Mouse (Mus musculus) midbrain, embryonic 14.5 days (tissue): ENCODE measurements around the gene Poglut1. TPM values are rescaled to one million over a fixed set of nuclear protein-coding genes. Genes with fewer than 3 reads are reported as not detected.

ENCODE experiments used
- ATAC-seq: fragments of 200-750 bp; cut with Nextera tagmentation; 2 replicates; pipeline ENCODE4 v1.8.0; 2017; ENCODE audit warnings: moderate number of reproducible peaks, moderate library complexity; ENCODE audit not compliant: low FRiP score, low TSS enrichment
- DNase-seq: peaks from one replicate; pipeline ENCODE4 v3.0.0-alpha.2; 2015
- H3K27ac ChIP-seq: fragments of 300-500 bp; sonication (generic); replicated peaks from 2 replicates; pipeline ENCODE4 v1.5.1; 2014; ENCODE audit warnings: mild to moderate bottlenecking, low read depth, low read length, moderate library complexity
- H3K27me3 ChIP-seq: fragments of 300-500 bp; sonication (generic); 2 replicates; pipeline ENCODE4 v1.6.1; 2014; ENCODE audit warnings: low read length, control low read depth, mixed read lengths; ENCODE audit not compliant: control insufficient read depth, insufficient read depth
- H3K36me3 ChIP-seq: fragments of 300-500 bp; sonication (generic); 2 replicates; pipeline ENCODE4 v1.6.1; 2014; ENCODE audit warnings: low read length, control low read depth; ENCODE audit not compliant: control insufficient read depth, insufficient read depth
- H3K4me1 ChIP-seq: fragments of 300-500 bp; sonication (generic); 2 replicates; pipeline ENCODE4 v1.6.1; 2014; ENCODE audit warnings: mild to moderate bottlenecking, antibody characterized with exemption, low read length, control low read depth; ENCODE audit not compliant: control insufficient read depth, insufficient read depth
- H3K4me2 ChIP-seq: fragments of 300-500 bp; sonication (generic); 2 replicates; pipeline ENCODE4 v1.6.1; 2014; ENCODE audit warnings: mild to moderate bottlenecking, low read length, moderate library complexity
- H3K4me3 ChIP-seq: fragments of 300-500 bp; sonication (generic); replicated peaks from 2 replicates; pipeline ENCODE4 v1.5.1; 2014; ENCODE audit warnings: low read depth, low read length
- H3K9ac ChIP-seq: fragments of 300-500 bp; sonication (generic); replicated peaks from 2 replicates; pipeline ENCODE4 v1.6.1; 2014; ENCODE audit warnings: mild to moderate bottlenecking, low read length, moderate library complexity
- H3K9me3 ChIP-seq: fragments of 300-500 bp; sonication (generic); 2 replicates; pipeline ENCODE4 v1.6.1; 2016; ENCODE audit warnings: low read length, control low read depth, mixed read lengths; ENCODE audit not compliant: control insufficient read depth
- WGBS: fragments of 180-500 bp; shearing (Covaris S2); extraction: QIAGEN DNeasy Blood & Tissue Kit; methylation state at CpG from one replicate; pipeline ENCODE4 v1.1.7; 2014; 5-methylcytosine and 5-hydroxymethylcytosine counted together
- polyA plus RNA-seq: library from polyadenylated mRNA; unstranded; fragments of >200 nt; fragmentation: Nextera tagmentation; extraction: Ambion mirVana; gene quantifications from 2 replicates; pipeline ENCODE4 v1.2.1, GENCODE M21; 2014

The Poglut1 gene
- polyA plus RNA-seq, 1 experiment from 2014 or later: 62.8 TPM

GRCm38 (mm10) chr16:38587572-38587971 lies 37.5 kb upstream of the Poglut1 start:
- H3K36me3 ChIP-seq: peaks cover 88% of the 10 kb centered on the region
- no peak overlapping the region for H3K4me2 ChIP-seq
- no peak for ATAC-seq

GRCm38 (mm10) chr16:38587163-38587562 lies 37.1 kb upstream of the Poglut1 start:
- 94% methylated on average over 5 of the region's 5 CpGs for WGBS
- Histone ChIP-seq H3K4me2 (no peak overlapping the region), H3K9me3 (no peaks in the 10 kb centered on the region), H3K27me3 (no peaks in the 10 kb centered on the region), H3K36me3 (peaks cover 88% of the 10 kb centered on the region), H3K4me3 (no peak overlapping the region), H3K9ac (no peak overlapping the region), H3K27ac (no peak overlapping the region), H3K4me1 (no peaks in the 10 kb centered on the region)
- DNase-seq: no peak
- ATAC-seq: no peak

More at GRCm38 (mm10) chr16:38587572-38587971, 37.5 kb upstream of the Poglut1 start:
- no peak for DNase-seq
- Histone ChIP-seq H3K27ac (no peak overlapping the region), H3K9me3 (no peaks in the 10 kb centered on the region), H3K4me3 (no peak overlapping the region), H3K27me3 (no peaks in the 10 kb centered on the region), H3K9ac (no peak overlapping the region), H3K4me1 (no peaks in the 10 kb centered on the region)
- 95% methylated on average over 4 of the region's 4 CpGs for WGBS

GRCm38 (mm10) chr16:38585186-38585585 lies 35.1 kb upstream of the Poglut1 start:
- no peak for ATAC-seq
- Histone ChIP-seq H3K27ac (no peak overlapping the region), H3K4me2 (no peak overlapping the region), H3K9me3 (no peaks in the 10 kb centered on the region), H3K36me3 (peaks cover 83% of the 10 kb centered on the region), H3K4me3 (no peak overlapping the region), H3K9ac (no peak overlapping the region), H3K4me1 (no peaks in the 10 kb centered on the region), H3K27me3 (no peaks in the 10 kb centered on the region)
- DNase-seq: no peak
- 97% methylated on average over 5 of the region's 5 CpGs for WGBS

- H3K4me3 ChIP-seq: no peak overlapping the region
- no peak for DNase-seq
Observed at GRCm38 (mm10) chr16:38584761-38585160, 34.7 kb upstream of the Poglut1 start.

GRCm38 (mm10) chr16:38571481-38571880 lies 21.4 kb upstream of the Poglut1 start:
- ATAC-seq (no peak), DNase-seq (no peak)
- Histone ChIP-seq H3K4me1 (no peaks in the 10 kb centered on the region), H3K4me2 (no peak overlapping the region), H3K27ac (no peak overlapping the region), H3K4me3 (no peak overlapping the region), H3K9me3 (no peaks in the 10 kb centered on the region), H3K36me3 (peaks cover 58% of the 10 kb centered on the region), H3K9ac (no peak overlapping the region), H3K27me3 (no peaks in the 10 kb centered on the region)
- WGBS: 99% methylated on average over 3 of the region's 3 CpGs

More at GRCm38 (mm10) chr16:38584761-38585160, 34.7 kb upstream of the Poglut1 start:
- Histone ChIP-seq H3K4me2 (no peak overlapping the region), H3K9ac (no peak overlapping the region), H3K27me3 (no peaks in the 10 kb centered on the region), H3K4me1 (no peaks in the 10 kb centered on the region), H3K36me3 (peaks cover 79% of the 10 kb centered on the region), H3K27ac (no peak overlapping the region), H3K9me3 (no peaks in the 10 kb centered on the region)
- 92% methylated on average over 7 of the region's 7 CpGs for WGBS
- no peak for ATAC-seq

- no peak overlapping the region for H3K4me2 ChIP-seq
- WGBS: 98% methylated on average over 5 of the region's 5 CpGs
- no peaks in the 10 kb centered on the region for H3K9me3 ChIP-seq
- peaks cover 49% of the 10 kb centered on the region for H3K36me3 ChIP-seq
- no peak overlapping the region for H3K4me3 ChIP-seq
- ATAC-seq (no peak), DNase-seq (no peak)
- H3K27me3 ChIP-seq: no peaks in the 10 kb centered on the region
- no peak overlapping the region for H3K27ac ChIP-seq
- peaks cover 8% of the 10 kb centered on the region for H3K4me1 ChIP-seq
- no peak overlapping the region for H3K9ac ChIP-seq
Observed at GRCm38 (mm10) chr16:38568192-38568591, 18.1 kb upstream of the Poglut1 start.

GRCm38 (mm10) chr16:38563516-38563915 lies 13.5 kb upstream of the Poglut1 start:
- H3K27ac ChIP-seq: no peak overlapping the region
- DNase-seq: no peak
- peaks cover 8% of the 10 kb centered on the region for H3K4me1 ChIP-seq
- 43% methylated on average over 10 of the region's 10 CpGs for WGBS
- peak overlapping the region; percentile 82 for H3K4me2 ChIP-seq
- peaks cover 4% of the 10 kb centered on the region; the same call in 1 of the 2 replicates for H3K27me3 ChIP-seq
- no peaks in the 10 kb centered on the region for H3K9me3 ChIP-seq
- H3K9ac ChIP-seq: peak overlapping the region; percentile 82; the same call in 1 of the 2 replicates
- peaks cover 24% of the 10 kb centered on the region for H3K36me3 ChIP-seq
- H3K4me3 ChIP-seq: peak overlapping the region; percentile 82
- ATAC-seq: no peak

GRCm38 (mm10) chr16:38562968-38563327 lies 12.9 kb upstream of the Poglut1 start:
- Histone ChIP-seq H3K27ac (peak overlapping the region; percentile 74), H3K9me3 (no peaks in the 10 kb centered on the region), H3K9ac (peak overlapping the region; percentile 82), H3K4me2 (peak overlapping the region; percentile 82), H3K27me3 (peaks cover 5% of the 10 kb centered on the region; the same call in 1 of the 2 replicates), H3K4me1 (peaks cover 8% of the 10 kb centered on the region), H3K36me3 (peaks cover 19% of the 10 kb centered on the region), H3K4me3 (peak overlapping the region; percentile 82)
- DNase-seq (no peak), ATAC-seq (no peak)
- under 1% methylated on average over 25 of the region's 25 CpGs for WGBS

GRCm38 (mm10) chr16:38562131-38562967 lies 12.3 kb upstream of the Poglut1 start:
- ATAC-seq: peak; percentile 96
- Histone ChIP-seq H3K9ac (peak overlapping the region; percentile 82), H3K4me1 (peaks cover 8% of the 10 kb centered on the region), H3K27ac (peak overlapping the region; percentile 74), H3K4me3 (peak overlapping the region; percentile 82), H3K4me2 (peak overlapping the region; percentile 82), H3K36me3 (peaks cover 14% of the 10 kb centered on the region), H3K9me3 (no peaks in the 10 kb centered on the region), H3K27me3 (peaks cover 5% of the 10 kb centered on the region; the same call in 1 of the 2 replicates)
- 7% methylated on average over 37 of the region's 37 CpGs for WGBS
- DNase-seq: peak; percentile 99
